Mouse (Mus musculus): ENCODE data around the gene Dguok.

- TF ChIP-seq CTCF (IDR thresholded peaks at IDR 0.05; ENCODE audit: extremely low read depth, insufficient read depth, low read length) = no peak
- no peak for TF ChIP-seq POLR2A (IDR thresholded peaks at IDR 0.05; ENCODE audit: extremely low read depth, insufficient read depth, low read length)
Measured at GRCm38 (mm10) chr6:83439119-83439767, 67.5 kb downstream of the Dguok start.

Data from cortical plate, adult 2 months (tissue).